Mouse (Mus musculus): ENCODE measurements around the gene Ncf2. TPM values are rescaled to one million over a fixed set of nuclear protein-coding genes. Genes with fewer than 3 reads are reported as not detected.
A peak's percentile ranks its signal among the peaks of the same experiment; 100 is the strongest.

Gene Ncf2
- polyA plus RNA-seq, 1 experiment from 2014 or later = 2.5 TPM

GRCm38 (mm10) chr1:152804907-152805306, 4.9 kb downstream of the Ncf2 start:
- Histone ChIP-seq H3K27me3 (ENCODE audit: control insufficient read depth, insufficient read depth, low read length) (no peaks in the 10 kb centered on the region), H3K9ac (replicated peaks; ENCODE audit: low read length) (no peak overlapping the region), H3K4me3 (ENCODE audit: low read depth, low read length) (no peak overlapping the region), H3K27ac (replicated peaks; ENCODE audit: low read depth, low read length) (no peak overlapping the region), H3K4me1 (ENCODE audit: control insufficient read depth, insufficient read depth, low read length) (no peaks in the 10 kb centered on the region; the same call in 1 of the 2 replicates), H3K36me3 (replicated peaks; ENCODE audit: control insufficient read depth, insufficient read depth, low read depth, low read length) (no peaks in the 10 kb centered on the region), H3K9me3 (replicated peaks; ENCODE audit: control insufficient read depth, low read length) (no peaks in the 10 kb centered on the region), H3K4me2 (ENCODE audit: low read depth, low read length) (no peak overlapping the region)
- no peak for ATAC-seq (replicated peaks; ENCODE audit: insufficient number of reproducible peaks, low FRiP score, low TSS enrichment, low read depth)
- no peak for DNase-seq (ENCODE audit: low spot score)
- 81% methylated on average over 6 of the region's 6 CpGs for WGBS

GRCm38 (mm10) chr1:152807619-152808391, 7.8 kb downstream of the Ncf2 start:
- H3K4me1 ChIP-seq (ENCODE audit: control insufficient read depth, insufficient read depth, low read length) = no peaks in the 10 kb centered on the region; the same call in 1 of the 2 replicates
- WGBS = 62% methylated on average over 18 of the region's 18 CpGs
- H3K27me3 ChIP-seq (ENCODE audit: control insufficient read depth, insufficient read depth, low read length) = no peaks in the 10 kb centered on the region
- H3K27ac ChIP-seq (replicated peaks; ENCODE audit: low read depth, low read length) = no peak overlapping the region
- no peak overlapping the region for H3K4me3 ChIP-seq (ENCODE audit: low read depth, low read length)
- ATAC-seq (replicated peaks; ENCODE audit: insufficient number of reproducible peaks, low FRiP score, low TSS enrichment, low read depth) (no peak), DNase-seq (ENCODE audit: low spot score) (peak; percentile 53)
- no peaks in the 10 kb centered on the region for H3K36me3 ChIP-seq (replicated peaks; ENCODE audit: control insufficient read depth, insufficient read depth, low read depth, low read length)
- H3K9ac ChIP-seq (replicated peaks; ENCODE audit: low read length) = no peak overlapping the region
- H3K4me2 ChIP-seq (ENCODE audit: low read depth, low read length) = no peak overlapping the region
- H3K9me3 ChIP-seq (replicated peaks; ENCODE audit: control insufficient read depth, low read length) = no peaks in the 10 kb centered on the region

GRCm38 (mm10) chr1:152808392-152808680, 8.3 kb downstream of the Ncf2 start:
- Histone ChIP-seq H3K27ac (replicated peaks; ENCODE audit: low read depth, low read length) (no peak overlapping the region), H3K9me3 (replicated peaks; ENCODE audit: control insufficient read depth, low read length) (no peaks in the 10 kb centered on the region), H3K9ac (replicated peaks; ENCODE audit: low read length) (no peak overlapping the region), H3K4me1 (ENCODE audit: control insufficient read depth, insufficient read depth, low read length) (no peaks in the 10 kb centered on the region; the same call in 1 of the 2 replicates), H3K27me3 (ENCODE audit: control insufficient read depth, insufficient read depth, low read length) (no peaks in the 10 kb centered on the region), H3K4me3 (ENCODE audit: low read depth, low read length) (no peak overlapping the region), H3K4me2 (ENCODE audit: low read depth, low read length) (no peak overlapping the region), H3K36me3 (replicated peaks; ENCODE audit: control insufficient read depth, insufficient read depth, low read depth, low read length) (no peaks in the 10 kb centered on the region)
- no peak for ATAC-seq (replicated peaks; ENCODE audit: insufficient number of reproducible peaks, low FRiP score, low TSS enrichment, low read depth)
- DNase-seq (ENCODE audit: low spot score) = no peak
- 88% methylated on average over 2 of the region's 2 CpGs for WGBS

- Histone ChIP-seq H3K36me3 (replicated peaks; ENCODE audit: control insufficient read depth, insufficient read depth, low read depth, low read length) (no peaks in the 10 kb centered on the region), H3K27ac (replicated peaks; ENCODE audit: low read depth, low read length) (no peak overlapping the region), H3K27me3 (ENCODE audit: control insufficient read depth, insufficient read depth, low read length) (no peaks in the 10 kb centered on the region), H3K4me2 (ENCODE audit: low read depth, low read length) (no peak overlapping the region), H3K9ac (replicated peaks; ENCODE audit: low read length) (no peak overlapping the region), H3K9me3 (replicated peaks; ENCODE audit: control insufficient read depth, low read length) (no peaks in the 10 kb centered on the region), H3K4me3 (ENCODE audit: low read depth, low read length) (no peak overlapping the region), H3K4me1 (ENCODE audit: control insufficient read depth, insufficient read depth, low read length) (no peaks in the 10 kb centered on the region; the same call in 1 of the 2 replicates)
- DNase-seq (ENCODE audit: low spot score) = no peak
- WGBS = 26% methylated on average over 8 of the region's 8 CpGs
- ATAC-seq (replicated peaks; ENCODE audit: insufficient number of reproducible peaks, low FRiP score, low TSS enrichment, low read depth) = peak; percentile 15; the same call in 1 of the 2 replicates
Measured at GRCm38 (mm10) chr1:152809541-152810252, 9.7 kb downstream of the Ncf2 start.

DNA sequence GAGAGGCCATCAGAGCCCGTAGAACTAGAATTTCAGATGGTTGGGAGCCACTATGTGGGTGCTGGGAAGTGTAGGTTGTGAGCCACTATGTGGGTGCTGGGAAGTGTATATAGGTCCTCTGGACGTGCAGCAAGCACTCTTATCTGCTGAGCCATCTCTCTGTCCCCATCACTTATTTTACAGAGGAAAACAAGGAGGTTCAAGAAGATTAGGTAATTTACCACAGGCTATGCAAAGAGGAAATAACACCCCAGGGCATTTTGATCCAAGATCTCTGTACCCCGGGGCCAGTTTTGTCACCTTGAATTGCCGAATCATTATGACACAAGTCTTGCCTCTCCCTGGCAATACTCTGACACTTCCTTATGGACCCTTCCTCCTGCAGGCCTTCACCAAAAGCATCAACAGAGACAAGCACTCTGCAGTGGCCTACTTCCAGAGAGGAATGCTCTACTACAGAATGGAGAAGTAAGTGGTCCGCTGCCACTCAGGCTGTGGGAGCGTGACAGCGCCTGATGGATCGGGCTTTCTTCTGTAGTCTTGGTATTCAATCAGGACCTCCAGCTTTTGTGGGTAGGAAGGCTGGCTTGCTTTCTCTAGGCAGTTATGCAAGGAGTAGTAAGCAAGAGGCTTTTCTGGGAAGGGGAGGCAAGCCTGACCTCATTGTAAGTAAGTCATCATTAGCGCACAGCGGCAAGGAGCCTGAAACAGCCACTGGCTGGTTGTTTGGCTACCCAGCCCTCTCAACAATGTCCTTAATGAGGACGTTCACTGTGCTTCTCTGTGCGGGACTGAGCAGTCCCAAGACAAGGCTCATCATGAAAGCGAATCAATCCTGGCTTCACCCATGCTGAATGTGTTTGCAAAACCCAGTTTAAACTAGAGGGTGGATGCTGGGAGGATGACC, 10.8 kb downstream of the Ncf2 start:
- H3K4me3 ChIP-seq (ENCODE audit: low read depth, low read length) = no peak overlapping the region
- DNase-seq (ENCODE audit: low spot score) (no peak), ATAC-seq (replicated peaks; ENCODE audit: insufficient number of reproducible peaks, low FRiP score, low TSS enrichment, low read depth) (no peak)
- H3K27me3 ChIP-seq (ENCODE audit: control insufficient read depth, insufficient read depth, low read length) = no peaks in the 10 kb centered on the region
- H3K9me3 ChIP-seq (replicated peaks; ENCODE audit: control insufficient read depth, low read length) = no peaks in the 10 kb centered on the region
- no peak overlapping the region for H3K4me2 ChIP-seq (ENCODE audit: low read depth, low read length)
- no peaks in the 10 kb centered on the region for H3K36me3 ChIP-seq (replicated peaks; ENCODE audit: control insufficient read depth, insufficient read depth, low read depth, low read length)
- no peak overlapping the region for H3K27ac ChIP-seq (replicated peaks; ENCODE audit: low read depth, low read length)
- H3K4me1 ChIP-seq (ENCODE audit: control insufficient read depth, insufficient read depth, low read length) = no peaks in the 10 kb centered on the region; the same call in none of the 2 replicates
- H3K9ac ChIP-seq (replicated peaks; ENCODE audit: low read length) = no peak overlapping the region
- 71% methylated on average over 13 of the region's 13 CpGs for WGBS

- WGBS = 51% methylated on average over 7 of the region's 7 CpGs
- Histone ChIP-seq H3K4me2 (ENCODE audit: low read depth, low read length) (no peak overlapping the region), H3K4me1 (ENCODE audit: control insufficient read depth, insufficient read depth, low read length) (no peaks in the 10 kb centered on the region; the same call in 1 of the 2 replicates), H3K27ac (replicated peaks; ENCODE audit: low read depth, low read length) (no peak overlapping the region), H3K9ac (replicated peaks; ENCODE audit: low read length) (no peak overlapping the region), H3K27me3 (ENCODE audit: control insufficient read depth, insufficient read depth, low read length) (no peaks in the 10 kb centered on the region), H3K4me3 (ENCODE audit: low read depth, low read length) (no peak overlapping the region), H3K36me3 (replicated peaks; ENCODE audit: control insufficient read depth, insufficient read depth, low read depth, low read length) (no peaks in the 10 kb centered on the region), H3K9me3 (replicated peaks; ENCODE audit: control insufficient read depth, low read length) (no peaks in the 10 kb centered on the region)
- ATAC-seq (replicated peaks; ENCODE audit: insufficient number of reproducible peaks, low FRiP score, low TSS enrichment, low read depth) = peak; percentile 82; the same call in 1 of the 2 replicates
- DNase-seq (ENCODE audit: low spot score) = peak; percentile 40
Measured at GRCm38 (mm10) chr1:152815265-152815701, 15.3 kb downstream of the Ncf2 start.

- Histone ChIP-seq H3K4me1 (ENCODE audit: control insufficient read depth, insufficient read depth, low read length) (no peaks in the 10 kb centered on the region; the same call in 1 of the 2 replicates), H3K4me2 (ENCODE audit: low read depth, low read length) (no peak overlapping the region), H3K27me3 (ENCODE audit: control insufficient read depth, insufficient read depth, low read length) (no peaks in the 10 kb centered on the region), H3K27ac (replicated peaks; ENCODE audit: low read depth, low read length) (no peak overlapping the region), H3K36me3 (replicated peaks; ENCODE audit: control insufficient read depth, insufficient read depth, low read depth, low read length) (no peaks in the 10 kb centered on the region), H3K4me3 (ENCODE audit: low read depth, low read length) (no peak overlapping the region), H3K9me3 (replicated peaks; ENCODE audit: control insufficient read depth, low read length) (no peaks in the 10 kb centered on the region), H3K9ac (replicated peaks; ENCODE audit: low read length) (no peak overlapping the region)
- DNase-seq (ENCODE audit: low spot score) = peak; percentile 45
- WGBS = 24% methylated on average over 12 of the region's 12 CpGs
- 0 out of 2 replicates have a peak, but pooled peaks have one; percentile 29 for ATAC-seq (replicated peaks; ENCODE audit: insufficient number of reproducible peaks, low FRiP score, low TSS enrichment, low read depth)
Measured at GRCm38 (mm10) chr1:152817027-152817769, 17.2 kb downstream of the Ncf2 start.

Data from embryonic facial prominence, embryonic 11.5 days (tissue).